Mouse (Mus musculus) adipocyte (in vitro differentiated cells): ENCODE data around the gene Klf3.
"Not testable (repeated sequence)": the region's sequence is repeated elsewhere in the genome, so short reads cannot be mapped to it uniquely, and the experiment has no call there.

Experiments
- DNase-seq: peaks from one replicate; pipeline ENCODE4 v3.0.0-alpha.2; 2016; ENCODE audit warnings: low spot score

Gene Klf3

DNA sequence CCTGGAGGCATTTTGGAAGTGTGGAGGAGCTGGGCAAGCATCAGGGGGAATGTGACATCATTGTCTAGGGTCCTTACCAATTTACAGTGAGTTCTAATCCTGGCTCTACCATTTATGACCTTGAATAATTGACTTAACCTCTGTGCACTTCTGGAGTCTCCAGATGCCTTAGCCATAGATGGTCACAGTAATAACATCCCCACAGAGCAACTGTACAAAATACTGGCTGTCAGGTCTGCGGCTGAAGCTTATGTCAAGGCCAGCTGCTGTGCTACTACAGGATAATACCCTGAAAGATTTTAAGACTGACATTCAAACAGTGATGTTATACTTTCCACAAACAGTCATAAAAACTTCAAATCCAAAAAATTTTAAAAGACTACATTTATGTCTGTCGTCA lies 75.3 kb downstream of the Klf3 start:
- no peak for DNase-seq

DNA sequence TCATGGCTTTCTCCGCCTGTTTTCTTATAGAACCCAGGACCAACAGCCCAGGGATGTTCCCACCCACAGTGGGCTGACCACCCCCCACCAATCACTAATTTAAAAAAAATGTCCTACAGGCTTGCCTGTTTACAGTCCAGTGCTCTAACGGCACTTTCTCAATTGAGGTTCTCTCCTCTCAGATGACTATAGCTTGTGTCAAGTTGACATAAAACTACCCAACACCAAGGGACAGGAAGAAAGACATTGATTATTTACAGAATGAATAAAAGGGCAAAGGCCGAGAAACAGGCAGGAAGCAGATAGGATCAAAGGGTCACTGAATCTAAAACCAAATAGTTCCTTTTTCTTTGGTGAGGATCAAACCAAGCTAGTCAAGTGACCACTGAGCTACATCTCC lies 76.1 kb downstream of the Klf3 start:
- DNase-seq: no peak

DNA sequence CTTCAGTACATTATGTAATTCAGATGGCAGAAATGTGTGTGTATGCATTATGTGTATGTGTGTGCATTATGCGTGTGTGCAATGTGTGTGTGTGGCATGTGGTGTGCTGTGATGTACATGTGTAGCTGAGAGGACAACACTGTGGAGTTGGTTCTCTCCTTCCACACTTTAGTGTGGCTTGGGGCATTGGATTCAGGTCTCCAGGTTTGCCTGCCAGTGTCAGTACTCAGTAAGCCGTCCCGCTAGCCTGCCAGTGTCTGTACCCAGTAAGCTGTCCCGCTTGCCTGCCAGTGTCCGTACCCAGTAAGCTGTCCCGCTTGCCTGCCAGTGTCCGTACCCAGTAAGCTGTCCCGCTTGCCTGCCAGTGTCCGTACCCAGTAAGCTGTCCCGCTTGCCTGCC lies 78.4 kb downstream of the Klf3 start:
- not testable (repeated sequence) for DNase-seq

DNA sequence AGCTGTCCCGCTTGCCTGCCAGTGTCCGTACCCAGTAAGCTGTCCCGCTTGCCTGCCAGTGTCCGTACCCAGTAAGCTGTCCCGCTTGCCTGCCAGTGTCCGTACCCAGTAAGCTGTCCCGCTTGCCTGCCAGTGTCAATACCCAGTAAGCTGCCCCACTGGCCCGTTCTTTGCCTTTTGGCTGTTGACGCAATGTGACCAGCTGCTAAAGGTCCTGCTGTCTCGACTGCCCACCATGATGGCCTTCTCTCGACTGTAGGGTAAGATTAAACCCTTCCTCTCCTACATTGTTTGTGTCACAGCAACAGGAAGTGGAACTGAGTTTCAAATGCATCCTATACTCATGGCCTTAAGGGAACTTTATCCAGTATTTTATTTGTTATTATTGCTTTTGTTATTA lies 78.8 kb downstream of the Klf3 start:
- DNase-seq: not testable (repeated sequence)
